Mouse (Mus musculus): ENCODE measurements at regions not wholly inside any gene's neighbourhood (a gene's known extent, or its start where the extent isn't known, plus 50 kb on each side); places are given as distances from the start of the nearest gene placed in this dataset.

- TF ChIP-seq POLR2A (IDR thresholded peaks at IDR 0.05; ENCODE audit: borderline replicate concordance, extremely low read depth, insufficient read depth, insufficient read length, poor library complexity, severe bottlenecking) (no peak), CTCF (IDR thresholded peaks at IDR 0.05; ENCODE audit: borderline replicate concordance, extremely low read depth, insufficient read depth, insufficient read length) (no peak)
Observed at GRCm38 (mm10) chr13:44157236-44157635, 372.7 kb downstream of the Cd83 start.

Data from brain, embryonic 14.5 days (tissue).